Mouse (Mus musculus): ENCODE measurements around the gene Defa28. TPM values are rescaled to one million over a fixed set of nuclear protein-coding genes. Genes with fewer than 3 reads are reported as not detected.
"Not testable (repeated sequence)": the region's sequence is repeated elsewhere in the genome, so short reads cannot be mapped to it uniquely, and the experiment has no call there.

Gene Defa28
- 0.39 TPM in 1 of 2 replicates, not detected in the other for polyA plus RNA-seq (2015; fragmentation: Nextera tagmentation; extraction: Ambion mirVana)

- H3K27me3 ChIP-seq (replicated peaks; ENCODE audit: control insufficient read depth, insufficient read depth, low read length); H3K9me3 ChIP-seq (ENCODE audit: control insufficient read depth, low read length); H3K4me2 ChIP-seq (ENCODE audit: low read depth, low read length); ATAC-seq; H3K9ac ChIP-seq (ENCODE audit: low read depth, low read length); H3K36me3 ChIP-seq (ENCODE audit: control insufficient read depth, insufficient read depth, low read length); H3K27ac ChIP-seq (ENCODE audit: low read length); H3K4me3 ChIP-seq (ENCODE audit: low read length); H3K4me1 ChIP-seq (ENCODE audit: control insufficient read depth, insufficient read depth, low read length): not testable (repeated sequence)
- WGBS, result no CpG with 5 or more reads among the region's 1 CpGs
Observed at GRCm38 (mm10) chr8:21582706-21583105, at the start of gene Defa28. Gene Defa28 (plus strand): TSS chr8:21583006.

- not testable (repeated sequence) for H3K4me1 ChIP-seq (ENCODE audit: control insufficient read depth, insufficient read depth, low read length); H3K4me2 ChIP-seq (ENCODE audit: low read depth, low read length); H3K27me3 ChIP-seq (replicated peaks; ENCODE audit: control insufficient read depth, insufficient read depth, low read length); H3K36me3 ChIP-seq (ENCODE audit: control insufficient read depth, insufficient read depth, low read length); H3K27ac ChIP-seq (ENCODE audit: low read length); H3K9me3 ChIP-seq (ENCODE audit: control insufficient read depth, low read length); ATAC-seq; H3K9ac ChIP-seq (ENCODE audit: low read depth, low read length); H3K4me3 ChIP-seq (ENCODE audit: low read length)
- WGBS, result no CpG with 5 or more reads among the region's 1 CpGs
Observed at GRCm38 (mm10) chr8:21565086-21565485, 17.7 kb upstream of the Defa28 start, which contains the start of gene Defa37. Gene Defa37 (plus strand): TSS chr8:21565386.

- H3K4me3 ChIP-seq (ENCODE audit: low read length); ATAC-seq: not testable (repeated sequence)
- no CpG with 5 or more reads among the region's 1 CpGs for WGBS
Observed at GRCm38 (mm10) chr8:21594408-21594807, 11.6 kb downstream of the Defa28 start, which contains the start of gene Gm7861. Gene Gm7861 (minus strand): TSS chr8:21594508.

GRCm38 (mm10) chr8:21617883-21618282, 35.1 kb downstream of the Defa28 start, which contains the start of gene Defa26:
Gene Defa26 (plus strand): TSS chr8:21618183.
- H3K9ac ChIP-seq (ENCODE audit: low read depth, low read length); H3K4me3 ChIP-seq (ENCODE audit: low read length); H3K4me1 ChIP-seq (ENCODE audit: control insufficient read depth, insufficient read depth, low read length); H3K27ac ChIP-seq (ENCODE audit: low read length); H3K9me3 ChIP-seq (ENCODE audit: control insufficient read depth, low read length); H3K4me2 ChIP-seq (ENCODE audit: low read depth, low read length); H3K27me3 ChIP-seq (replicated peaks; ENCODE audit: control insufficient read depth, insufficient read depth, low read length); H3K36me3 ChIP-seq (ENCODE audit: control insufficient read depth, insufficient read depth, low read length); ATAC-seq: not testable (repeated sequence)
- no CpG with 5 or more reads among the region's 1 CpGs for WGBS

More at GRCm38 (mm10) chr8:21594408-21594807, 11.6 kb downstream of the Defa28 start, which contains the start of gene Gm7861:
- H3K27ac ChIP-seq (ENCODE audit: low read length); H3K9ac ChIP-seq (ENCODE audit: low read depth, low read length); H3K4me2 ChIP-seq (ENCODE audit: low read depth, low read length); H3K4me1 ChIP-seq (ENCODE audit: control insufficient read depth, insufficient read depth, low read length); H3K27me3 ChIP-seq (replicated peaks; ENCODE audit: control insufficient read depth, insufficient read depth, low read length); H3K9me3 ChIP-seq (ENCODE audit: control insufficient read depth, low read length); H3K36me3 ChIP-seq (ENCODE audit: control insufficient read depth, insufficient read depth, low read length): not testable (repeated sequence)

Other genes starting within 250 kb of the Defa28 start
- gene Defa2, start 204.5 kb upstream of the Defa28 start, polyA plus RNA-seq (2015; fragmentation: Nextera tagmentation; extraction: Ambion mirVana), result 0.83 TPM in 1 of 2 replicates, not detected in the other
- not detected in 2 replicates for gene Defa33, start 191.2 kb upstream of the Defa28 start, polyA plus RNA-seq (2015; fragmentation: Nextera tagmentation; extraction: Ambion mirVana)
- not detected in 2 replicates for gene Defa36, start 155.6 kb upstream of the Defa28 start, polyA plus RNA-seq (2015; fragmentation: Nextera tagmentation; extraction: Ambion mirVana)
- 11.5 TPM in 1 of 2 replicates, not detected in the other for gene Gm7849, start 126.4 kb upstream of the Defa28 start, polyA plus RNA-seq (2015; fragmentation: Nextera tagmentation; extraction: Ambion mirVana)
- gene Defa20, start 73.7 kb upstream of the Defa28 start, polyA plus RNA-seq (2015; fragmentation: Nextera tagmentation; extraction: Ambion mirVana), result 0.86 and 2.0 TPM in 2 replicates
- 1.1 TPM in 1 of 2 replicates, not detected in the other for gene Defa32, start 54.0 kb upstream of the Defa28 start, polyA plus RNA-seq (2015; fragmentation: Nextera tagmentation; extraction: Ambion mirVana)
- gene Defa37, start 17.6 kb upstream of the Defa28 start, polyA plus RNA-seq (2015; fragmentation: Nextera tagmentation; extraction: Ambion mirVana), result 0.39 and 1.1 TPM in 2 replicates
- 11.5 and 21.0 TPM in 2 replicates for gene Gm7861, start 11.5 kb downstream of the Defa28 start, polyA plus RNA-seq (2015; fragmentation: Nextera tagmentation; extraction: Ambion mirVana)
- 1.2 and 1.5 TPM in 2 replicates for gene Defa26, start 35.2 kb downstream of the Defa28 start, polyA plus RNA-seq (2015; fragmentation: Nextera tagmentation; extraction: Ambion mirVana)
- 155 and 196 TPM in 2 replicates for gene Defa17, start 72.8 kb downstream of the Defa28 start, polyA plus RNA-seq (2015; fragmentation: Nextera tagmentation; extraction: Ambion mirVana)
- gene Defa34, start 82.8 kb downstream of the Defa28 start, polyA plus RNA-seq (2015; fragmentation: Nextera tagmentation; extraction: Ambion mirVana), result not detected in 2 replicates
- 1.8 TPM in 2 replicates for gene AY761184, start 120.6 kb downstream of the Defa28 start, polyA plus RNA-seq (2015; fragmentation: Nextera tagmentation; extraction: Ambion mirVana)
- 214 and 247 TPM in 2 replicates for gene Defa24, start 151.5 kb downstream of the Defa28 start, polyA plus RNA-seq (2015; fragmentation: Nextera tagmentation; extraction: Ambion mirVana)
- not detected in 2 replicates for gene Defb50, start 240.5 kb downstream of the Defa28 start, polyA plus RNA-seq (2015; fragmentation: Nextera tagmentation; extraction: Ambion mirVana)

Measured in intestine, embryonic 16.5 days (tissue).